Mouse (Mus musculus): ENCODE measurements around the gene Pcolce.
A peak's percentile ranks its signal among the peaks of the same experiment; 100 is the strongest.

GRCm38 (mm10) chr5:137656977-137657376 lies 43.4 kb upstream of the Pcolce start:
- TF ChIP-seq CTCF (IDR thresholded peaks at IDR 0.05; ENCODE audit: insufficient read depth, low read depth, low read length) (peak; percentile 21; the same call in 1 of the 2 replicates), POLR2A (IDR thresholded peaks at IDR 0.05; ENCODE audit: insufficient read depth, low read depth, low read length) (no peak)
